Mouse (Mus musculus) midbrain, embryonic 14.5 days (tissue): ENCODE results near the gene Aff4. TPM values are rescaled to one million over a fixed set of nuclear protein-coding genes. Genes with fewer than 3 reads are reported as not detected.
A peak's percentile ranks its signal among the peaks of the same experiment; 100 is the strongest.

ENCODE experiments used
- ATAC-seq: fragments of 200-750 bp; cut with Nextera tagmentation; 2 replicates; pipeline ENCODE4 v1.8.0; 2017; ENCODE audit warnings: moderate number of reproducible peaks, moderate library complexity; ENCODE audit not compliant: low FRiP score, low TSS enrichment
- DNase-seq: peaks from one replicate; pipeline ENCODE4 v3.0.0-alpha.2; 2015
- H3K27ac ChIP-seq: fragments of 300-500 bp; sonication (generic); replicated peaks from 2 replicates; pipeline ENCODE4 v1.5.1; 2014; ENCODE audit warnings: mild to moderate bottlenecking, low read depth, low read length, moderate library complexity
- H3K27me3 ChIP-seq: fragments of 300-500 bp; sonication (generic); 2 replicates; pipeline ENCODE4 v1.6.1; 2014; ENCODE audit warnings: low read length, control low read depth, mixed read lengths; ENCODE audit not compliant: control insufficient read depth, insufficient read depth
- H3K36me3 ChIP-seq: fragments of 300-500 bp; sonication (generic); 2 replicates; pipeline ENCODE4 v1.6.1; 2014; ENCODE audit warnings: low read length, control low read depth; ENCODE audit not compliant: control insufficient read depth, insufficient read depth
- H3K4me1 ChIP-seq: fragments of 300-500 bp; sonication (generic); 2 replicates; pipeline ENCODE4 v1.6.1; 2014; ENCODE audit warnings: mild to moderate bottlenecking, antibody characterized with exemption, low read length, control low read depth; ENCODE audit not compliant: control insufficient read depth, insufficient read depth
- H3K4me2 ChIP-seq: fragments of 300-500 bp; sonication (generic); 2 replicates; pipeline ENCODE4 v1.6.1; 2014; ENCODE audit warnings: mild to moderate bottlenecking, low read length, moderate library complexity
- H3K4me3 ChIP-seq: fragments of 300-500 bp; sonication (generic); replicated peaks from 2 replicates; pipeline ENCODE4 v1.5.1; 2014; ENCODE audit warnings: low read depth, low read length
- H3K9ac ChIP-seq: fragments of 300-500 bp; sonication (generic); replicated peaks from 2 replicates; pipeline ENCODE4 v1.6.1; 2014; ENCODE audit warnings: mild to moderate bottlenecking, low read length, moderate library complexity
- H3K9me3 ChIP-seq: fragments of 300-500 bp; sonication (generic); 2 replicates; pipeline ENCODE4 v1.6.1; 2016; ENCODE audit warnings: low read length, control low read depth, mixed read lengths; ENCODE audit not compliant: control insufficient read depth
- WGBS: fragments of 180-500 bp; shearing (Covaris S2); extraction: QIAGEN DNeasy Blood & Tissue Kit; methylation state at CpG from one replicate; pipeline ENCODE4 v1.1.7; 2014; 5-methylcytosine and 5-hydroxymethylcytosine counted together
- microRNA-seq: library from miRNA; unstranded; fragments of <30 nt; microRNA quantifications from one replicate; pipeline ENCODE4, GENCODE M21; 2016
- polyA plus RNA-seq: library from polyadenylated mRNA; unstranded; fragments of >200 nt; fragmentation: Nextera tagmentation; extraction: Ambion mirVana; gene quantifications from 2 replicates; pipeline ENCODE4 v1.2.1, GENCODE M21; 2014

Aff4 gene
- polyA plus RNA-seq, 1 experiment from 2014 or later = 105 TPM

- Histone ChIP-seq H3K4me1 (peaks cover 10% of the 10 kb centered on the region; the same call in 1 of the 2 replicates), H3K27me3 (peaks cover 44% of the 10 kb centered on the region), H3K4me3 (no peak overlapping the region), H3K4me2 (peak overlapping the region; percentile 50; the same call in 1 of the 2 replicates), H3K36me3 (no peaks in the 10 kb centered on the region), H3K27ac (no peak overlapping the region), H3K9me3 (no peaks in the 10 kb centered on the region), H3K9ac (no peak overlapping the region)
- DNase-seq = peak; percentile 13
- ATAC-seq = 0 out of 2 replicates have a peak, but pooled peaks have one; percentile 20
- 35% methylated on average over 16 of the region's 16 CpGs for WGBS
Measured at GRCm38 (mm10) chr11:53469294-53469967, 118.8 kb downstream of the Aff4 start.

- WGBS = 1% methylated on average over 29 of the region's 29 CpGs
- H3K4me1 ChIP-seq = peaks cover 10% of the 10 kb centered on the region; the same call in 1 of the 2 replicates
- H3K36me3 ChIP-seq = no peaks in the 10 kb centered on the region
- ATAC-seq (peak; percentile 80), DNase-seq (peak; percentile 95)
- H3K4me3 ChIP-seq = peak within 1 kb of the TSS; percentile 16
- H3K9ac ChIP-seq = peak within 1 kb of the TSS; percentile 13; the same call in 1 of the 2 replicates
- H3K9me3 ChIP-seq = no peaks in the 10 kb centered on the region
- H3K4me2 ChIP-seq = peak within 1 kb of the TSS; percentile 50
- H3K27me3 ChIP-seq = peaks cover 38% of the 10 kb centered on the region
- H3K27ac ChIP-seq = peak within 1 kb of the TSS; percentile 14; the same call in 1 of the 2 replicates
Measured at GRCm38 (mm10) chr11:53469968-53470695, 119.5 kb downstream of the Aff4 start, which contains the start of gene Gm9837. Gene Gm9837, minus strand, starts transcription at chr11:53470479.

Small RNA genes lying within 50 kb of the gene (microRNA-seq; reads per million reads assigned to microRNA genes)
- gene Mir6920 = not detected

Other genes with a start within 250 kb of the Aff4 start
- gene Hspa4, start 50.4 kb upstream of the Aff4 start, polyA plus RNA-seq = 42.2 and 57.4 TPM in 2 replicates
- gene Zcchc10, start 26.2 kb upstream of the Aff4 start, polyA plus RNA-seq = 15.1 and 20.3 TPM in 2 replicates
- not detected in 2 replicates for gene Leap2, start 72.3 kb downstream of the Aff4 start, polyA plus RNA-seq
- 665 and 802 TPM in 2 replicates for gene Uqcrq, start 80.0 kb downstream of the Aff4 start, polyA plus RNA-seq
- gene Gdf9, start 80.2 kb downstream of the Aff4 start, polyA plus RNA-seq = 3.7 and 5.9 TPM in 2 replicates
- gene Gm10447, start 106.3 kb downstream of the Aff4 start, polyA plus RNA-seq = not detected in 2 replicates
- gene Shroom1, start 106.4 kb downstream of the Aff4 start, polyA plus RNA-seq = 1.5 and 1.9 TPM in 2 replicates
- gene Gm9837, start 119.6 kb downstream of the Aff4 start, polyA plus RNA-seq = not detected in 2 replicates
- not detected in 2 replicates for gene Gm9945, start 129.3 kb downstream of the Aff4 start, polyA plus RNA-seq
- gene Sowaha, start 129.4 kb downstream of the Aff4 start, polyA plus RNA-seq = 0.50 and 0.69 TPM in 2 replicates
- 13.0 and 16.5 TPM in 2 replicates for gene Sept8, start 168.4 kb downstream of the Aff4 start, polyA plus RNA-seq
- gene Kif3a, start 216.5 kb downstream of the Aff4 start, polyA plus RNA-seq = 301 and 306 TPM in 2 replicates